Mouse (Mus musculus): ENCODE data around the gene Schip1. TPM values are rescaled to one million over a fixed set of nuclear protein-coding genes. Genes with fewer than 3 reads are reported as not detected.
A peak's percentile ranks its signal among the peaks of the same experiment; 100 is the strongest.

The Schip1 gene
- polyA plus RNA-seq (2016; fragmentation: Nextera tagmentation; extraction: Ambion mirVana) = 101 and 108 TPM in 2 replicates

DNA sequence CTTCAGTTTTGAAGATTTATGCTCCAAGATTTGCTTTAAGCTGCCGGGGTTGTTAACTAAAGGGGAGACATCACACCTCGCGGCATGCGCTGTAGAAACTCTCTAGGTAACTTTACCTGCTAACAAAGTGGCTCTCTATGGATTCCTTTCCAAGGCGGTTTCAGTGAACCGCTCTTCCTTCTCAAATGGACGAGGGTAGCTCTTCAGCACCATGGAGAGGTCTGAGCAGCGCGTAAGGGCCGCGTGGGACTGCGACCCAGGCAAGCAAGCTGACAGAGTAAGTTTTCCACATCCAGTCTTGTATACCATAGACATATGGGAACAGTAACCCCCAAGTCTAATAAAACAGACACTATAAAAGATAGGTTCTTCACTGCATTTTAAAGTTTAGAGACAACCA lies at the start of gene Schip1:
TSS of gene Schip1 (plus strand) at position 72 of the 400 bp plus-strand sequence.
- no peaks in the 10 kb centered on the region for H3K9me3 ChIP-seq

DNA sequence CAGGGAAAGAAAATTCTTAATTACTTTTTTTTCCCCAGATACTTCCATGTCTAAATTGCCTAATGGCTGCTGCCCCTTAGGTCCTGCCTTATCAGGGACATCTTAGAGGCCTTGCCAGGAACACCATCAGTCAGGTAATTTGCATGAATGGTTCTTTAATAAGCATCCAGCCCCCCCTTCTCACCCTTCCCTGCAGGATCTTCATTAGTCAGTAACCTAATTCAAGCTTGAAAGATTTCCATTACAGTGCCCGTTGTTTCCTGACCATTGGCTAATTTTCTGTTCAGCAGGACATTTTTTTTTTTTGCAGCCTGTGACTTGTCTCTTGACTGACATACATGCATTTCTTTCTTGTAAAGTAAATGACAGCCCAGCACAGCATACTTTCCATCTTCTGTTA lies 48.8 kb upstream of the Schip1 start:
- Histone ChIP-seq H3K27ac (replicated peaks) (no peak overlapping the region), H3K27me3 (no peaks in the 10 kb centered on the region), H3K4me3 (no peak overlapping the region), H3K9me3 (no peaks in the 10 kb centered on the region), H3K4me1 (peaks cover 7% of the 10 kb centered on the region; the same call in 1 of the 2 replicates), H3K36me3 (no peaks in the 10 kb centered on the region), H3K9ac (replicated peaks) (no peak overlapping the region), H3K4me2 (replicated peaks) (no peak overlapping the region)
- ATAC-seq (ENCODE audit: low FRiP score, low read depth) = no peak
- 66% methylated on average over 1 of the region's 1 CpGs for WGBS

More for the DNA sequence above, at the start of gene Schip1:
- no peak within 1 kb of the TSS for H3K9ac ChIP-seq (replicated peaks)
- H3K4me3 ChIP-seq = no peak within 1 kb of the TSS
- H3K36me3 ChIP-seq = no peaks in the 10 kb centered on the region
- no peak for ATAC-seq (ENCODE audit: low FRiP score, low read depth)
- H3K4me2 ChIP-seq (replicated peaks) = no peak within 1 kb of the TSS
- no peak within 1 kb of the TSS for H3K27ac ChIP-seq (replicated peaks)
- no peaks in the 10 kb centered on the region for H3K27me3 ChIP-seq
- no peaks in the 10 kb centered on the region for H3K4me1 ChIP-seq
- 45% methylated on average over 12 of the region's 12 CpGs for WGBS

DNA sequence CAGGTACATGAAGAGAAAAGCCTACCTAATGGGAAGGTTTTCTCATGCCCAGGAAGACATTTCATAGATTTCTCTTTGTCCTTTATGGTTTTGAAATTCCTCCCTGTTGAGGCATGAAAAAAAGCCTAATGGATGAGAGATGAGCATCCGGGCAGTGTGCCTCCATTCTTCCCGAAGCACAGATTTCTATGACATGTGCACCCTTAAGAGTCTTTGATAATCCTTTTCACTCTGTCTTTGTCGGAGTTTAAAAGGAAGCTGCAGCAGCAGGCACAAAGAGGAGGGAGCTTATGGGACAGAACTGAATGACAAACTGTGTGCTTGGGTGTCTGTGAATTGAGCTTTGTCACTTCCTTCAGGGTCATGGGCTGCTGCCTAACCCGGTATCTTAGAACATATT lies 45.2 kb upstream of the Schip1 start:
- no peak overlapping the region for H3K27ac ChIP-seq (replicated peaks)
- peaks cover 7% of the 10 kb centered on the region; the same call in 1 of the 2 replicates for H3K4me1 ChIP-seq
- 18% methylated on average over 4 of the region's 4 CpGs for WGBS
- H3K36me3 ChIP-seq = no peaks in the 10 kb centered on the region
- no peak overlapping the region for H3K9ac ChIP-seq (replicated peaks)
- no peaks in the 10 kb centered on the region for H3K27me3 ChIP-seq
- H3K4me3 ChIP-seq = no peak overlapping the region
- no peaks in the 10 kb centered on the region for H3K9me3 ChIP-seq
- no peak for ATAC-seq (ENCODE audit: low FRiP score, low read depth)
- H3K4me2 ChIP-seq (replicated peaks) = no peak overlapping the region

DNA sequence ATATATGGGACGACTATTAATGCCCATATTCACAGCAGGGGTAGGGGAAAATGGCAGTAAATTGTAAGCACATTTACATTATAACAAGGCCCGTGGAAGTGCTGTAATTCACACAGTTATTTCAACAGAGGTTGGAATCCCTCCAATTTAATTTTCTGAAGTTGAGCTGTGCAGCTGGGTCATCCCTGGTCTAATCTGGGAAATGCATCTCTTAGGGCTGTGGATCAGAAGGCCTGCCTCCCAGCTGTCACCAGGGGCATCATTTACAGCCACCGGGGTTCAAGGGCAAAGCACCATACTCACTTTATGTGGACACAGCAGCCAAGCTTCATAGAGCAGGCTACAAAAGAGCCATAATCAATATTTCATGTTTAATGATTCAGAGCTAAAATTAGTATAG lies 28.5 kb upstream of the Schip1 start:
- Histone ChIP-seq H3K27ac (replicated peaks) (0 out of 2 replicates have a peak overlapping the region, but pooled peaks have one; percentile 42), H3K4me1 (no peaks in the 10 kb centered on the region), H3K4me2 (replicated peaks) (no peak overlapping the region), H3K9me3 (no peaks in the 10 kb centered on the region), H3K9ac (replicated peaks) (no peak overlapping the region), H3K27me3 (no peaks in the 10 kb centered on the region), H3K4me3 (no peak overlapping the region), H3K36me3 (no peaks in the 10 kb centered on the region)
- ATAC-seq (ENCODE audit: low FRiP score, low read depth) = peak; percentile 75
- WGBS = 51% methylated on average over 3 of the region's 3 CpGs

DNA sequence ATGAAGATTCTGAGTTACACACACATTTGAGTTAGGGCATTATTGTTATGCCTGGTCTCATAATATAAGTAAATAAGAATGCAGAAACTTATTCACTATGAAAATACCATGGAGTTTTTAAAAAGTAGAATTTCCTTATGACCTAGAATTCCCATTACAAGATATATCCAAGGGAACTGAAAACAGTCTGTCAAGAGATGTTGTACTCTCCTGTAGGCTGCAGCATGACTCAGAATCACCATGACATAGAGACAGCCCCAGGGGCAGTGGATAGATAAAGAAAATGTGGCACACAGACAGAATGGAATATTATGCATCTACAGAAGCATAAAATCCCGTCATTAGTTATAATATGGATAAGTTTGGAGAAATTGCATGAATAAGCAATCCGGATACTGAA lies 21.7 kb upstream of the Schip1 start:
- no peak for ATAC-seq (ENCODE audit: low FRiP score, low read depth)
- Histone ChIP-seq H3K27ac (replicated peaks) (no peak overlapping the region), H3K9ac (replicated peaks) (no peak overlapping the region), H3K27me3 (peaks cover 3% of the 10 kb centered on the region; the same call in 1 of the 2 replicates), H3K9me3 (no peaks in the 10 kb centered on the region), H3K4me3 (no peak overlapping the region), H3K4me1 (peaks cover 6% of the 10 kb centered on the region; the same call in 1 of the 2 replicates), H3K36me3 (no peaks in the 10 kb centered on the region), H3K4me2 (replicated peaks) (no peak overlapping the region)
- WGBS = 89% methylated on average over 2 of the region's 2 CpGs

DNA sequence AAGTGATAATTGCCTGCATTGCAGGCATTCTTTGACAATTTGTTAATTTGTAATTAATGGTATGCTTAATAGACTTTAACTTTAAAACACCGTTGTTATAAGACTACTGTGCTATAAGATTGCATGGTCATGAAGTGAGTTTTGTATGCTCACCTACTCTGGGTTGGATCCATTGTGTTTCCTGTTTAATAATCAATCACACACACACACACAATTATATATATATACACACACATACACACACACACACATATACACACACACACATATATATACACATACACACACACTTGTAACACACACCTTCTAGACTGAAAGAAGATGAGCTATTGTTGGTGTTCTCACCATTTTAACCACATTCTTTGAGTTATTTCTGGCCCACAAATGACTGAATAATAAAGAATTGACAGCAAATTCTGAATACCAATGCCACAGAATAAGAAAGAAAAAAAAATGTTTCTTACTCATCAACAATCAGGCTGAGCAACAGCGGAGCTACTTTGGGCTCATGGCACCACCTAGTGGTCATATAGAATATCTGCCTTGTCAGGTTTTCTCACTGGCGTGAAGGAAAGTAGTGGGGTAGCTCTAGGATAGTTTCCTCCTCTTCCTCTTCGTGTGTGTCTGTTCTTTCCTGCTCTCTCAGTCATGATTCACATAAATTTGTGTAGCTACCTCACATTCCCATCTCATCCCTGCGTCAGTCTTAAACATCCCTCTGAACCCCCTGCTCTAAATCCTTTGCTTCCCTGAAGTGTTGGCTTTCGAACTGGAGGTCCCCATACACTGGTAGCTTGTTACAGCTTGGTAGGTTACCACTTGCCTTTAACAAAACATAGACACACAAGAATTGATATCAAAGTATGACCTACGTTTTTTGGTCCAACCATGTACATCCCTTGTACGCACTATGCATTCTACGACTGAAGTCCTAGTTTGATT lies 18.9 kb upstream of the Schip1 start:
- peaks cover 6% of the 10 kb centered on the region; the same call in 1 of the 2 replicates for H3K27me3 ChIP-seq
- peak; percentile 66; the same call in 1 of the 2 replicates for ATAC-seq (ENCODE audit: low FRiP score, low read depth)
- WGBS = 57% methylated on average over 9 of the region's 9 CpGs
- no peak overlapping the region for H3K4me2 ChIP-seq (replicated peaks)
- peaks cover 6% of the 10 kb centered on the region; the same call in 1 of the 2 replicates for H3K4me1 ChIP-seq
- no peak overlapping the region for H3K4me3 ChIP-seq
- H3K36me3 ChIP-seq = no peaks in the 10 kb centered on the region
- no peaks in the 10 kb centered on the region for H3K9me3 ChIP-seq
- H3K27ac ChIP-seq (replicated peaks) = no peak overlapping the region
- H3K9ac ChIP-seq (replicated peaks) = no peak overlapping the region

DNA sequence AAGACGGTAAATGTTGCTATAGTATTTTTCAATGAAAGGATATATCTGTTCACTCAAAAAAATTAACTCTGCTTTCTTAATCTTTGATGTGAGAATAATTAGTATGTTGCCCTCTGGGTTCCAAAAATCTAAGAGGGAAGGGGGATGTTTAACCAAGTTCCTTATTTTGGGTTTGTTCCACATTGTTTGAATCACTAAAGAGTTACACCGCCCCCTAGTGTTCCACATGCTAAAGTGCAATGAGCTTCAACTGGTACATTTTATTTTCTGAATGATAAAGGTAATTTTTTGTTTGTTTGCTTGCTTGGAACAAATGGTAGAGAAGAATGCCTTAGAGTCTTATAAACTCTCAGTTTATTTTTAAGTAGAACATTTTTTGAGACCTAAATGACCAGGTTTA lies 11.1 kb upstream of the Schip1 start:
- H3K36me3 ChIP-seq = no peaks in the 10 kb centered on the region
- H3K9me3 ChIP-seq = no peaks in the 10 kb centered on the region
- H3K27me3 ChIP-seq = peaks cover 15% of the 10 kb centered on the region; the same call in 1 of the 2 replicates
- H3K27ac ChIP-seq (replicated peaks) = no peak overlapping the region
- no peak for ATAC-seq (ENCODE audit: low FRiP score, low read depth)
- 49% methylated on average over 2 of the region's 2 CpGs for WGBS
- H3K9ac ChIP-seq (replicated peaks) = no peak overlapping the region
- no peaks in the 10 kb centered on the region for H3K4me1 ChIP-seq
- no peak overlapping the region for H3K4me2 ChIP-seq (replicated peaks)
- no peak overlapping the region for H3K4me3 ChIP-seq

DNA sequence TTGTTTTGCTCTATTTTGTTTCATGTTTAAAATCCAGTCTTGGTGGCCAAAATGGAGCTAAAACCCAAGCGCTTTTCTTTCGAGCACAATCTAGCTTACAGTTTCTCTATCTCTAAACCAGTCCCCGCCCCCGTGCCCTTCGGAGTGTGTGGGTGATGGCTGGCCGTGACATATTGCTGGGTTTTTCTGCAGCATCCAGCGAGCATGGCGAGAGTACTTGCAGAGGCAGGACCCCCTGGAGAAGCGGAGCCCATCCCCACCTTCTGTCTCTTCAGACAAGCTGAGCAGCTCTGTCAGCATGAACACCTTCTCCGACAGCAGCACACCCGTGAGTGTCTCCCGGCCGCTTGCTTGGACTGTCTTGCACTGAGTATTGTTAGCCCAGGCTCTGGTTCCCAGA lies 9.5 kb upstream of the Schip1 start:
- H3K4me2 ChIP-seq (replicated peaks) = no peak overlapping the region
- H3K36me3 ChIP-seq = no peaks in the 10 kb centered on the region
- H3K27ac ChIP-seq (replicated peaks) = no peak overlapping the region
- WGBS = 64% methylated on average over 13 of the region's 13 CpGs
- no peak overlapping the region for H3K4me3 ChIP-seq
- H3K27me3 ChIP-seq = peaks cover 15% of the 10 kb centered on the region; the same call in 1 of the 2 replicates
- no peak for ATAC-seq (ENCODE audit: low FRiP score, low read depth)
- H3K9me3 ChIP-seq = no peaks in the 10 kb centered on the region
- H3K4me1 ChIP-seq = no peaks in the 10 kb centered on the region
- no peak overlapping the region for H3K9ac ChIP-seq (replicated peaks)

DNA sequence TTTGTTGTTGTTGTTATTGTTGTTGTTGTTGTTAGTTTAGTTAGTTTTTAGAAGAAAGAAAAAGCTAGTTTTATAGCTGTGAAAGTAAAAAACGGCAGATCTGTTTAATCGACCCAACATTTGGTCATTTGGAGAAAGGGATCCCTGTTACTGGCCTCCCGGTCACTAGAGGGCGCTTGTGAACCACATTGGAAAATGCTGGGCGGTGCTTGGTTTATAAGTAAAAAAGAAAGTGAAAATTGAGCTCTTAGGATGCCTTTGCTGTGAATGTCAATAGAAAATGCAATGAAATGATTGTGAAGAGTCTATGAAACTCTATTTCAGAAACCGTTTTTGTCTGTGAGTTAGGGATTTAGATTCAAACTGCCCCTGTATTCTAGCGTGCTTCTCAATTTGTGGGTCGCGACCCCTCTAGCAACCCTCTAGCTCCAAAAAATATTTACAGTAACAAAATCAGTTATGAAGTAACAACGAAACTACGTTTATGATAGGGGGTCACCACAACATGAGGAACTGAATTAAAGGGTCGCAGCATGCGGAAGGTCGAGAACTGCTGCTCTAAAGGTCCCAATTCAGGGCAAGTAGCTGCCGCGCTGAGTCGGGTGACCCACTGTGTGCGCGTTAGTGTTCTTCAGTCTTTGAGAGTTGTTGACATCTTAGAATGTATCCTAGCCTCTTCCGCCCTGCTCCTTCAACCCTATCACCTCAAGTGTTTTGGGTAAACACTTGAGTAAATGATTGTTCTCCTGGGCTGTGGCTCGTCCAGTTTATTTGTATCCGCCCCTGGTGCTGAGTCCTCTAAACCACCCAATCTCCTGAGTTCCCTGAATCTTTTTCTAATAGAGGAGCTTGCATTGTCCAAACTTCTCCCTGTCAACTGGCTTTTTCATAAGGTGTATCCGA lies 8.0 kb upstream of the Schip1 start:
- H3K4me1 ChIP-seq = no peaks in the 10 kb centered on the region
- no peak overlapping the region for H3K4me3 ChIP-seq
- H3K27me3 ChIP-seq = peaks cover 15% of the 10 kb centered on the region; the same call in 1 of the 2 replicates
- H3K9me3 ChIP-seq = no peaks in the 10 kb centered on the region
- WGBS = 59% methylated on average over 23 of the region's 23 CpGs
- no peak for ATAC-seq (ENCODE audit: low FRiP score, low read depth)
- no peaks in the 10 kb centered on the region for H3K36me3 ChIP-seq
- H3K9ac ChIP-seq (replicated peaks) = no peak overlapping the region
- peak overlapping the region; percentile 22 for H3K4me2 ChIP-seq (replicated peaks)
- no peak overlapping the region for H3K27ac ChIP-seq (replicated peaks)

DNA sequence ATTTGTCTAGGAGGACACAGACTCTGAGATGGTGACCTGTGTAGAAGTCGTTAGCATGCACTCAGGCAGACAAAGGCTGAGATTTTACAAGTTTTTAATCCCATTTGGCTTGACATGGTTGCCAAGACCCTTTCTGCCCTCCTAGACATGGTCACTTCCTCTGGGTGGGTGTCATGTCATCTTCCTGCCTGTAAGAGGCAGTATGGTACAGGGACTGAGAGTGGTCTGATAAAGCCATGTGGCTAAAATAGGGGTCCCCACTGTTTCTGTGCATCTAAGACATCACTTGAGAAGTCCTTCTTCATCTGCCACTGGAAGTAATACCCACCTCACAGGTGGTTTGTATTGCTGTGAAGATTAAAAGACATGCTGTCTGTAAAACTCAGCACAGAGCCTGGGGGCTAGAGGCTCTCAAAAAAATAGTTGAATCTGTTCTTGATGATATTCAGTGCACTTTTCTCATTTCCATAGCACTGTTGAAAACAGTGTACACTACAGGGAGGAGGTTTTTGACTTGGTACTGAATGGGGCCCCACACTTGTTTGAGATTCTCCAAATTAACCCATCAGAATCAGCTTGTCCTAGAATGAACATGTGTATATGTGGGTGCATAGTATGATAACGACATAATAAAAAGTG lies 5.3 kb upstream of the Schip1 start:
- ATAC-seq (ENCODE audit: low FRiP score, low read depth) = peak; percentile 65; the same call in 1 of the 2 replicates
- 46% methylated on average over 2 of the region's 2 CpGs for WGBS

More for the DNA sequence above, 5.3 kb upstream of the Schip1 start:
- peaks cover 15% of the 10 kb centered on the region; the same call in 1 of the 2 replicates for H3K27me3 ChIP-seq
- H3K9me3 ChIP-seq = no peaks in the 10 kb centered on the region
- no peak overlapping the region for H3K27ac ChIP-seq (replicated peaks)
- H3K9ac ChIP-seq (replicated peaks) = no peak overlapping the region
- no peaks in the 10 kb centered on the region for H3K36me3 ChIP-seq
- H3K4me2 ChIP-seq (replicated peaks) = no peak overlapping the region
- no peak overlapping the region for H3K4me3 ChIP-seq
- no peaks in the 10 kb centered on the region for H3K4me1 ChIP-seq
